Mouse (Mus musculus): ENCODE measurements at regions not wholly inside any gene's neighbourhood (a gene's known extent, or its start where the extent isn't known, plus 50 kb on each side); places are given as distances from the start of the nearest gene placed in this dataset.

- Histone ChIP-seq H3K4me3 (ENCODE audit: insufficient read depth, low read length) (no peak overlapping the region), H3K4me1 (ENCODE audit: control insufficient read depth, insufficient read depth, low read length) (no peaks in the 10 kb centered on the region), H3K27ac (ENCODE audit: insufficient read depth, low read length) (no peak overlapping the region)
- TF ChIP-seq POLR2A (IDR thresholded peaks at IDR 0.05; ENCODE audit: low read depth, low read length) (no peak), CTCF (IDR thresholded peaks at IDR 0.05; ENCODE audit: borderline replicate concordance, insufficient read depth, low read length) (no peak)
Observed at GRCm38 (mm10) chr5:18152241-18152640, 189.9 kb downstream of the Gnat3 start.

GRCm38 (mm10) chr5:18153703-18154102, 191.4 kb downstream of the Gnat3 start:
- H3K27ac ChIP-seq (ENCODE audit: insufficient read depth, low read length) = no peak overlapping the region
- H3K4me1 ChIP-seq (ENCODE audit: control insufficient read depth, insufficient read depth, low read length) = no peaks in the 10 kb centered on the region
- no peak overlapping the region for H3K4me3 ChIP-seq (ENCODE audit: insufficient read depth, low read length)
- no peak for TF ChIP-seq POLR2A (IDR thresholded peaks at IDR 0.05; ENCODE audit: low read depth, low read length)
- no peak for TF ChIP-seq CTCF (IDR thresholded peaks at IDR 0.05; ENCODE audit: borderline replicate concordance, insufficient read depth, low read length)

- TF ChIP-seq CTCF (IDR thresholded peaks at IDR 0.05; ENCODE audit: borderline replicate concordance, insufficient read depth, low read length) = no peak
- no peak for TF ChIP-seq POLR2A (IDR thresholded peaks at IDR 0.05; ENCODE audit: low read depth, low read length)
- H3K27ac ChIP-seq (ENCODE audit: insufficient read depth, low read length) = no peak overlapping the region
- no peak overlapping the region for H3K4me3 ChIP-seq (ENCODE audit: insufficient read depth, low read length)
- H3K4me1 ChIP-seq (ENCODE audit: control insufficient read depth, insufficient read depth, low read length) = no peaks in the 10 kb centered on the region
Observed at GRCm38 (mm10) chr5:18163515-18163914, 196.6 kb downstream of the Gnai1 start.

GRCm38 (mm10) chr5:18177810-18178209, 182.3 kb downstream of the Gnai1 start:
- Histone ChIP-seq H3K4me3 (ENCODE audit: insufficient read depth, low read length) (no peak overlapping the region), H3K27ac (ENCODE audit: insufficient read depth, low read length) (no peak overlapping the region), H3K4me1 (ENCODE audit: control insufficient read depth, insufficient read depth, low read length) (no peaks in the 10 kb centered on the region)
- TF ChIP-seq CTCF (IDR thresholded peaks at IDR 0.05; ENCODE audit: borderline replicate concordance, insufficient read depth, low read length) (no peak), POLR2A (IDR thresholded peaks at IDR 0.05; ENCODE audit: low read depth, low read length) (no peak)

GRCm38 (mm10) chr5:18211395-18212057, 148.6 kb downstream of the Gnai1 start:
- no peaks in the 10 kb centered on the region for H3K4me1 ChIP-seq (ENCODE audit: control insufficient read depth, insufficient read depth, low read length)
- H3K27ac ChIP-seq (ENCODE audit: insufficient read depth, low read length) = no peak overlapping the region
- TF ChIP-seq CTCF (IDR thresholded peaks at IDR 0.05; ENCODE audit: borderline replicate concordance, insufficient read depth, low read length) (no peak), POLR2A (IDR thresholded peaks at IDR 0.05; ENCODE audit: low read depth, low read length) (no peak)
- no peak overlapping the region for H3K4me3 ChIP-seq (ENCODE audit: insufficient read depth, low read length)

All from embryonic fibroblast, embryonic 13.5 days (primary cell).